9 mouse cellular contexts compared by ENCODE assay signal in the genomic region with DNA sequence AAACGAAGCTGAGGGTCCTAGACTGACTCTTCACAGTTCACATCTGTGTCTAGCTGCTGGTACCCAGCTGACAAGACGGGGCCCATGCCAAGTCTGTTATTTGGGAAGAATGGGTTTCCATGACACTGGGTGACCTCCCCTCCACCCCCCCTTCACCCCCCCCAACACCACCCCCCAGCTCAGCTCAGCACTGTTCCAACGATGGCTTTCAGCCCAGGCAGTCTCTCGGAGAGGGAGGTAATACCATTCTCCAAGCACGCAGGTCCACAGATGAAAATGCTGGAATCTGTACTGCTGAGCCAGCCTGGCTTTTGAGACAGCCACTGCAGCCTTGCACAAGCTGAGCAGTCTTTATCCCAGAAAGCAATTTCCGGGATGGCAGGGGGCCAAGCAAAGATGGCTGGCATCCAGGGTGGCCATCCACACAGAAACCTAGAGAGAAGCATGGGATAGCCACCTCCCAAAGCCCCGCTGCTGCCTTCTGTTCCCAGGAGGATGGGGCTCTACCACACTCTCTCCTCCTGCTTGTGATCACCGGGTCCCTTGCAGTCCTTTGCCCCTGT. TPM values are rescaled to one million over a fixed set of nuclear protein-coding genes. Genes with fewer than 3 reads are reported as not detected.
DNase-seq lines count a peak whose midpoint lies in the region; ATAC-seq and TF ChIP-seq lines count a peak whose summit lies in the region.
"Had no signal": no experiment of that assay in that cellular context is flagged by ENCODE, and none has a peak within 500 bp of the region (broad histone marks: within the 10 kb centered on the region; RNA-seq: fewer than 3 reads in every experiment).

No protein-coding gene starts in this region.

- H3K4me3 ChIP-seq in lung, embryonic 15.5 days: no peak overlapping the region
- no peak overlapping the region for H3K4me3 ChIP-seq in forebrain, postnatal 0 days (ENCODE audit: low read depth, low read length)
- no peak overlapping the region for H3K4me3 ChIP-seq in stomach, postnatal 0 days (ENCODE audit: low read depth, low read length)
- H3K4me3 ChIP-seq in intestine, embryonic 15.5 days (replicated peaks): no peak overlapping the region
- H3K4me3 ChIP-seq: heart, embryonic 13.5 days had no signal

- no peak overlapping the region for H3K9ac ChIP-seq in lung, embryonic 15.5 days
- no peak overlapping the region for H3K9ac ChIP-seq in forebrain, postnatal 0 days
- H3K9ac ChIP-seq in stomach, postnatal 0 days (ENCODE audit: low read length): no peak overlapping the region
- H3K9ac ChIP-seq in intestine, embryonic 15.5 days: no peak overlapping the region
- H3K9ac ChIP-seq: heart, embryonic 13.5 days had no signal

- no peaks in the 10 kb centered on the region for H3K9me3 ChIP-seq in lung, embryonic 15.5 days
- H3K9me3 ChIP-seq in forebrain, postnatal 0 days (ENCODE audit: low read length): no peaks in the 10 kb centered on the region
- H3K9me3 ChIP-seq in stomach, postnatal 0 days (ENCODE audit: control insufficient read depth, low read length): no peaks in the 10 kb centered on the region
- no peaks in the 10 kb centered on the region for H3K9me3 ChIP-seq in intestine, embryonic 15.5 days
- H3K9me3 ChIP-seq: heart, embryonic 13.5 days had no signal

- WGBS in lung, embryonic 15.5 days: 34% methylated on average over 8 of the region's 8 CpGs
- 19% methylated on average over 8 of the region's 8 CpGs for WGBS in forebrain, postnatal 0 days
- WGBS in stomach, postnatal 0 days: 48% methylated on average over 8 of the region's 8 CpGs
- 56% methylated on average over 8 of the region's 8 CpGs for WGBS in intestine, embryonic 15.5 days

- intact Hi-C loops in left cerebral cortex, postnatal 4 days (cut with DNase I): no loop called here

- no peaks in the 10 kb centered on the region for H3K36me3 ChIP-seq in lung, embryonic 15.5 days
- no peaks in the 10 kb centered on the region for H3K36me3 ChIP-seq in forebrain, postnatal 0 days (ENCODE audit: insufficient read depth)
- no peaks in the 10 kb centered on the region for H3K36me3 ChIP-seq in stomach, postnatal 0 days (ENCODE audit: control insufficient read depth, insufficient read depth, low read length)
- no peaks in the 10 kb centered on the region for H3K36me3 ChIP-seq in intestine, embryonic 15.5 days
- H3K36me3 ChIP-seq: heart, embryonic 13.5 days had no signal

- H3K27me3 ChIP-seq in lung, embryonic 15.5 days: no peaks in the 10 kb centered on the region
- H3K27me3 ChIP-seq in forebrain, postnatal 0 days (ENCODE audit: insufficient read depth, low read length): no peaks in the 10 kb centered on the region
- no peaks in the 10 kb centered on the region for H3K27me3 ChIP-seq in stomach, postnatal 0 days (ENCODE audit: control insufficient read depth, insufficient read depth, low read length)
- no peaks in the 10 kb centered on the region for H3K27me3 ChIP-seq in intestine, embryonic 15.5 days (replicated peaks)

- ATAC-seq in lung, embryonic 15.5 days (ENCODE audit: borderline replicate concordance, extremely low read depth, low FRiP score, low TSS enrichment): peak; percentile 56
- peak; percentile 95 for ATAC-seq in forebrain, postnatal 0 days
- peak; percentile 41; the same call in 1 of the 2 replicates for ATAC-seq in stomach, postnatal 0 days (ENCODE audit: low FRiP score, low TSS enrichment)
- no peak for ATAC-seq in intestine, embryonic 15.5 days

- peaks cover 12% of the 10 kb centered on the region; the same call in 1 of the 2 replicates for H3K4me1 ChIP-seq in lung, embryonic 15.5 days
- H3K4me1 ChIP-seq in forebrain, postnatal 0 days (ENCODE audit: insufficient read depth): no peaks in the 10 kb centered on the region
- H3K4me1 ChIP-seq in stomach, postnatal 0 days (replicated peaks; ENCODE audit: control insufficient read depth, insufficient read depth): no peaks in the 10 kb centered on the region
- no peaks in the 10 kb centered on the region for H3K4me1 ChIP-seq in intestine, embryonic 15.5 days (replicated peaks)

- no peak overlapping the region for H3K4me2 ChIP-seq in lung, embryonic 15.5 days
- no peak overlapping the region for H3K4me2 ChIP-seq in forebrain, postnatal 0 days (ENCODE audit: low read depth)
- H3K4me2 ChIP-seq in stomach, postnatal 0 days (replicated peaks; ENCODE audit: low read depth): no peak overlapping the region
- no peak overlapping the region for H3K4me2 ChIP-seq in intestine, embryonic 15.5 days (replicated peaks)
- H3K4me2 ChIP-seq: heart, embryonic 13.5 days had no signal

- peak; percentile 71 for DNase-seq in adrenal gland, postnatal 14 days
- no peak for DNase-seq in adrenal gland, adult 18-20 months (ENCODE audit: low spot score in 2 of 2)
- DNase-seq in lung, adult 18-20 months: no peak
- peak; percentile 83 for DNase-seq in forebrain, postnatal 0 days
- peak; percentile 95 for DNase-seq in left cerebral cortex, postnatal 4 days
- peak; percentile 36 for DNase-seq in stomach, postnatal 0 days (ENCODE audit: low spot score)

- peak; percentile 31; the same call in 1 of the 2 replicates for TF ChIP-seq CTCF in forebrain, postnatal 0 days (IDR thresholded peaks at IDR 0.05; ENCODE audit: low read depth)
- peak; percentile 3; the same call in 1 of the 2 replicates for TF ChIP-seq CTCF in stomach, postnatal 0 days (IDR thresholded peaks at IDR 0.05; ENCODE audit: low read depth)

- no peak for TF ChIP-seq EP300 in stomach, postnatal 0 days (optimal IDR thresholded peaks at IDR 0.05)

- H3K27ac ChIP-seq in lung, embryonic 15.5 days: no peak overlapping the region
- peak overlapping the region; percentile 6; the same call in 1 of the 2 replicates for H3K27ac ChIP-seq in forebrain, postnatal 0 days (ENCODE audit: low read depth, low read length)
- H3K27ac ChIP-seq in stomach, postnatal 0 days (replicated peaks): no peak overlapping the region
- no peak overlapping the region for H3K27ac ChIP-seq in intestine, embryonic 15.5 days
- H3K27ac ChIP-seq: heart, embryonic 13.5 days had no signal

RNA-seq across cellular contexts. Expression of gene Cacna2d4, which starts 1.2 kb away (rescaled TPM):
- total RNA-seq in adrenal gland, postnatal 14 days (2021): 0.94 TPM in 1 of 2 replicates, not detected in the other
- total RNA-seq in adrenal gland, adult 18-20 months (2021): not detected
- 0.19 TPM in 1 of 2 replicates, not detected in the other for polyA plus RNA-seq in lung, embryonic 15.5 days (2015; fragmentation: Nextera tagmentation; extraction: Ambion mirVana)
- 0.31 and 0.62 TPM in 2 replicates for total RNA-seq in forebrain, postnatal 0 days (2014; rRNA removed)
- polyA plus RNA-seq in forebrain, postnatal 0 days (2015; fragmentation: Nextera tagmentation; extraction: Ambion mirVana): 0.48 and 0.55 TPM in 2 replicates
- total RNA-seq in left cerebral cortex, postnatal 4 days (2021): under 1 TPM; 0.34 to 0.36 TPM
- 0.13 and 0.23 TPM in 2 replicates for polyA plus RNA-seq in stomach, postnatal 0 days (2015; fragmentation: Nextera tagmentation; extraction: Ambion mirVana)
- 0.04 and 0.30 TPM in 2 replicates for polyA plus RNA-seq in intestine, embryonic 15.5 days (2015; fragmentation: Nextera tagmentation; extraction: Ambion mirVana)
- polyA plus RNA-seq: heart, embryonic 13.5 days had no signal

RNA-seq across cellular contexts. Expression of gene Cacna1c, which starts 41.3 kb away (rescaled TPM):
- 58.2 and 66.2 TPM in 2 replicates for total RNA-seq in adrenal gland, postnatal 14 days (2021)
- 10 to 100 TPM; 66.4 to 84.0 TPM for total RNA-seq in adrenal gland, adult 18-20 months (2021)
- 8.1 and 8.4 TPM in 2 replicates for polyA plus RNA-seq in lung, embryonic 15.5 days (2015; fragmentation: Nextera tagmentation; extraction: Ambion mirVana)
- 36.2 and 43.3 TPM in 2 replicates for total RNA-seq in forebrain, postnatal 0 days (2014; rRNA removed)
- 3.2 and 4.2 TPM in 2 replicates for polyA plus RNA-seq in forebrain, postnatal 0 days (2015; fragmentation: Nextera tagmentation; extraction: Ambion mirVana)
- total RNA-seq in left cerebral cortex, postnatal 4 days (2021): 10 to 100 TPM; 80.0 to 84.8 TPM
- 2.0 and 2.3 TPM in 2 replicates for polyA plus RNA-seq in stomach, postnatal 0 days (2015; fragmentation: Nextera tagmentation; extraction: Ambion mirVana)
- polyA plus RNA-seq in intestine, embryonic 15.5 days (2015; fragmentation: Nextera tagmentation; extraction: Ambion mirVana): 3.0 and 3.3 TPM in 2 replicates

Comparison
In these comparisons a context has a peak if more than half of its experiments do, and no peak if none do; other contexts are left out.
1. DNase-seq: peak in adrenal gland, postnatal 14 days (single experiment), forebrain, postnatal 0 days (single experiment), left cerebral cortex, postnatal 4 days (single experiment) and stomach, postnatal 0 days (single experiment); none in adrenal gland, adult 18-20 months (0 of 2) and lung, adult 18-20 months (0 of 2).